Mouse (Mus musculus): ENCODE results near the gene Pramel7.

- TF ChIP-seq CTCF (IDR thresholded peaks at IDR 0.05; ENCODE audit: low read depth), result no peak
- no peak for TF ChIP-seq EP300 (optimal IDR thresholded peaks at IDR 0.05)
These were observed 34.6 kb upstream of the Pramel7 start, which contains the start of gene Olfr153 for GRCm38 (mm10) chr2:87531496-87531895.

All from stomach, postnatal 0 days (tissue).